Mouse (Mus musculus) urinary bladder, adult 18-20 months (tissue): ENCODE measurements at regions not wholly inside any gene's neighbourhood (a gene's known extent, or its start where the extent isn't known, plus 50 kb on each side); places are given as distances from the start of the nearest gene placed in this dataset.

Experiments
- DNase-seq, 2 experiments: peaks; one replicate each; pipeline ENCODE4 v3.0.0; 2022; ENCODE audit warnings: low spot score in 2 of 2, mixed read lengths in 2 of 2

DNA sequence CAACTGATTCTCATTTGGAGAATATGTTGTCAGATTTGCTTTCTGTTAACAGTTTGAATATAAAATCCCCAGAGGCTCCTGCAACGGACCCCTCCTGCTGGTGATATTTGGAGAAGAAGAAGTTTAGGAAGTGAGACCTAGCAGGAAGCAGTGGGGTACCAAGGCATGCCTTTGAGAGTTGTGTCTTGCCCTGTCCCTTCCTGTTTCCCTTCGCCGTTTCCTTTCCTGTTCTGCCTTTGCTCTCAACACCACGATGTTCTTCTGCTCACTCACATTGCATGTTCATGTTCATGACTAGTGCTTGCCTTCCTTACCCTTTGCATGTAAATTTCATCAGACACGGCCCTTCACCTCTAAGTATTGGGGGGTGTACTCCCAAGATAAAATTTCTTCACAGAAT lies 254.0 kb downstream of the Tle4 start:
- no peak for DNase-seq

GRCm38 (mm10) chr19:14344467-14344866 lies 253.4 kb downstream of the Tle4 start:
- DNase-seq: no peak

DNA sequence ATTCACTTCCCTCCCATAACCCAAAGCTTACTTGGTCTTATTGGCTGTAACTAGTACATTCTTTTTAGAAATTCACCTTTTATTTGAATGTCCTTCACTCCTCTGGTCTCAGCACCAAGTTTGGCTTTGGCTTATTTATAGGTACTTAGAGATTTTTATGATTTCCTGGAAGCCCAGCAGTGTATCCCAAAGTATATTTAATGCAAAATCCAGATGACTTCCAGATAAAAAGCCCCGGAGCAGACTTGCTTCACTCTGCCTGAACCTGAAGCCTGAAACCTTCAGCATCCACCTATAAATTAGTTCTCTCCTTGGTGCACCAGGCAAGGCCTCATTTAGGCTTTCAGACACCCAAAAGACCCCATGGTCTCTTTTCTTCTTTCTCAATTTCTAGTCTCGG lies 250.8 kb downstream of the Tle4 start:
- DNase-seq: no peak

DNA sequence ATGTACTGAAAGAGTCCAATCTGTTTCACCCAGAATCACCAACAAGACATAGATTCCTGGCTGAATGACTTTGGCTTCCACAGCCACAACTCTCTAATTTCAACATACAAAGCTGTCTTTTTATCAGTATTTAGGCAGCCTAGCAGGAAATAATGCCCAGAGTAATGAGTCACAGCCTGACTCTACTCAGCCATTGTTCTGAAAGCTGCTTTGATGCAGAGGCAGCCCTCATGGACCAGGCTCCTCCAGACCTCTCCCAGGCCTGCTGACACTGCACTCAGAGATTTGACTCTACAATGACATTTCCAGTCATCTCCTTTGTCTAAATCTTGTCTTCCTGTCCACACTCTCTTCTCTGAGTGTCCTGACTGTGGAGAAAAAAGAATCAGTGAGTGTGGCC lies 250.4 kb downstream of the Tle4 start:
- DNase-seq: no peak

GRCm38 (mm10) chr19:14349753-14350152 lies 248.1 kb downstream of the Tle4 start:
- DNase-seq: no peak

DNA sequence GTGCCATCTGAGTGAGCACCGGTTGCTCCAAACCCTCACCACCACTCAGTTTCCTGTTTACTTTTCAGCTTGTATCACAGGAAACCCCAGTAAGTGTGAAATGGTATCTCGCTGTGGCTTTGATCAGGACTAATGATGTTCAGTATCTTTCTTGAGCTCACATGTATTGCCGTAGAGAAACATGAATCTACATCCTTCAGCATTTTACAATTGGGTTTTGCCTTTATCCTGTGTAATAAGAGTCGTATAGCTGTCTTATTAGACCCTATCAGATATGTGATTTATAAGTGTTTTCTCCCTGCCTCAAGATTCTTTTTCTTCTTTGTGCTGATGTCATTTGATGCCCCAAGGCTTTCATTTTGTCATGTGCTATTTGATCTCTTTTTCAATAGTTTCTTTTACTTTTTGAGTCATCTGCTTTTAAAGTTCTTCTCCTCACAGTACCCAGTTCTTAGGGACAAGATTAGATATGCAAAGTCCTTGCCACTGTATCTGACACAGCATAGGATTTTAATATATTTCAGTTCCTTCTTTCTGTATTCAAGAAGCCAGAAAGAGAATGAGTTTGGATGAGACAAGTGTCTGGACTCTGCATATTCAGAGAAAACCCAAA lies 246.0 kb downstream of the Tle4 start:
- no peak for DNase-seq

GRCm38 (mm10) chr19:14352551-14352950 lies 245.3 kb downstream of the Tle4 start:
- no peak for DNase-seq

GRCm38 (mm10) chr19:14353151-14353550 lies 244.7 kb downstream of the Tle4 start:
- DNase-seq: no peak

DNA sequence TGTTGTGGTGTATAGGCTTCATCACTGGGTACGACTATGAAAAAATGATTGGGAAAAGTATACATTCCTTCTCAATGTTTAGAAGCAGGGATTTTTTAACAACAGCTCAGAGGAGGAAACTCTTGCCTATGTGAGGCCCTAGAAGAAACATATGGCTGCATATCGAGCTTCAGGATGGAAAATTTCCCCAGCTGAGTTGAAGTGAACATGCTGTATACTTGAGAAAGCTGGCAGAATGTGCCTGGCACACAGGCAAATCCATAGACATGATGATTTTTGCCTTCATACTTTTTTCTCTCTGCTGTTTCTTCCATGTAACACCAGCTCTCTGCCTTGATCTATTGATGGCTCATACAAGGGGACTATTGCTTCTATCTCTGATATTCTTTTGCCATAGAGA lies 242.7 kb downstream of the Tle4 start:
- DNase-seq: no peak

- DNase-seq: no peak
These were observed 241.9 kb downstream of the Tle4 start for GRCm38 (mm10) chr19:14355946-14356345.

GRCm38 (mm10) chr19:14360611-14361010 lies 237.2 kb downstream of the Tle4 start:
- no peak for DNase-seq

DNA sequence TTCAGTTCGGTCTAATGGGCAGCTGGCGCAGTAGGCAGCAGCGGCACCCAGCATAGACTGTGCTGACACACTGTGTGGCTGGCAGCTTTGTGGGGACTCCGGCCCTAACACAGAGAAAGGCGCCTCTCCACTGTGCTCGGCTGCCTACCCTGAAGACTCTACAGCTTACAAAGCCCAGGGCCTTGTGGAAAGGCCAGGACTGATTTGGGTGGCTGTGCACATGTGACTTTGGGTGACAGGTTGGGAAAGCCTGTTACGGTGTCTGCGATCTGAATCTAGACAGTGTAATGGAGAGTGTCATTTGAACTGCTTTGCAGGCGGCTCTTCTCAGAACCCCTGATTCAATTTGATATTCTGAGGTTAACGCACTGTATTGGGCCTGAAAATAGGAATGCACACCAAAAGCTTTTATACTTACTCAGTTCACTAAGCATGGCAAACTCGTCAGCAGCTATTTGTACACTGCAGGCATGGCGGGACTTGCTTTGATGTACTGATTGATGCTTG lies 228.7 kb downstream of the Tle4 start:
- no peak for DNase-seq

- no peak for DNase-seq
These were observed 226.5 kb downstream of the Tle4 start for GRCm38 (mm10) chr19:14371360-14371759.

DNA sequence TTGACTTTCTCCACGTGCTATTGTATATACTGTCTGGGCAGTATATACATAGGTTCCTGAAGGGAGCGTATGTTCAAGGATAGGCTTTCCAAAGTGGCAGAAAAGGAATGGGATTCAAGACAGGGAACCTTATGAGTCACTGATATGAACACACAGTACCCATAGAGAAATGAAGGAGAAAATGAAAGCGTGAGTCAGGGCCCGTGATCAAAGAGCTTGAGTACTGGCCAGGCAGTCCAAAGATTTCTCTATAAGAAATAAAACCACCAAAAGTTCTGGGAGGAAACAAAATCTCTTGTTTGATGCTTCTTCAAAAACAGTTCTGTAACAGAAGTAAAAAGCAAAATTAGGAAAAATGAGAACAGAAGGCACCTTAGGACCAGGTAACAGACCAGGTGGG lies 223.9 kb downstream of the Tle4 start:
- DNase-seq: no peak

DNA sequence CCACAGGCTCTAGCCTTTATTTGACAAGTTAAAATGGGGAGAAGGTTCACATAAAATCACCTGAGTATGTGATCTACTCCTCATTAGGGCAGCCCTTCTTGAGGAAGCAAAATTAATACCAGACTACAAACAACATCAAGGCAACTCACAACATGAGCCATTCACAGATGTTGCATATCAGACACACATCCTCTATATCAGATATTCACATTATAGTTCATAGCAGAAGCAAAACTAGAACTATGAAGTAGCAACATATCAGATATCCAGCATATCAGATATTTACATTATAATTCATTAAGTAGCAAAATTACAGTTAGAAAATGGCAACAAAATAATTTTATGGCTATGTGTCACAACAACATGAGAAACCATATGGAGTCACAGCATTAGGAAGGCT lies 217.0 kb downstream of the Tle4 start:
- no peak for DNase-seq

DNA sequence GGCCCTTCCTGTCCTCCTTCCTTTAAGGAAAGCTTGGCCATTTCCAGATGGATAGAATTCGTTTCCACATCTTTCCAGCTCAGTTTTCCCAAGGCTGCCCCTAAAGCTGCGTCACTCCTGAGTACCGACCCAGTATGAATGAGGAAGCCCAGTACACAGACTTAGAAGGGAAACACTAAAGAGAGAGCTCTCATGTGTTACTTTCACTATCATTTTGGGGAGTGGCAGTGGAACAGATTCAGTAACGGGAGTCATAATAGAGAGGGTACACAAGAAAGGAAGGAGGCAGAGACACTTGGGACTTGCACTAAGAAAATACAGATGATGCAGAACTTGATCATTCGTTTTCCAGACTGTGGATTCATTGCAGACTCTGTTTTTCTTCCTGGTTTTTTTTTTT lies 210.1 kb downstream of the Tle4 start:
- DNase-seq: no peak

DNA sequence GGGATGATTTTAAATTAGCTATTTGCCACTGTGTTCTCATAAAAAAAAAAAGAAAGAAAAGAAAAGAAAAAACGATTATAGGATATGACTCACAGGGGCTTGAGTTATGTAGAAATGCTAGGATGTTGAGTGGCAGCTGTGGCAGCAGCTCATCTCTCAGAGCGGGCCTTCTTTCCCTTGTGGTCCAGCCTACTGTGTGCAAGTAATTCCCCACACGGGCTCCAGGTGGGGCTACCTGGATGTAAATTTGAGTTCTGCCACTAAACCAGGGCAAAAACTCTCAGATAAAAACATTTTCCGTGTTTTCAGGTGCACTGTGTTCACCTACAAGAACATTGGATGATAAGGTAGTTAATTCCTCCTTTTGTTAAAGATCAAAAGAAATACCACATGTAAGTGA lies 209.3 kb downstream of the Tle4 start:
- DNase-seq: no peak

- no peak for DNase-seq
These were observed 207.7 kb downstream of the Tle4 start for GRCm38 (mm10) chr19:14389881-14390837.

DNA sequence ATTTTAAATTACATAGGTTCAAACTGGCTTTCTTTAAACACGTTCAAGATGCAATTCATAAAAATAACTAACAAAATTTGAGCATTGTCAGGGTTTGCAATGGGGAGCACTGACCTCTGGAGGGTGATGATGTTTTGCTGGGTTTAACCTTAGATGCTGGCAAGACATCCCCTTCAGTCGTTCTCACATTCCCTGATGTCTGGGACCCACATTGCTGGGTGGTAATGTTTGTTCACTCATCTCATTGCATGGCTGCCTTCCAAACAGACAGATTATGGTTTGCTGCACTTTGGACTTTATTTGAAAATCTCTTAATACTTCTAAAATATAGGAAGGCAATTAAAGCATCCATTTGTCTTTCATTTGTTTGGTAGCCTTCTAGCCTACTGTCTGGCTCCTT lies 206.9 kb downstream of the Tle4 start:
- DNase-seq: no peak
